Mouse (Mus musculus) R1 (cell line): ENCODE measurements around the gene Greb1.

Experiments
- DNase-seq: peaks from one replicate; pipeline ENCODE4 v3.0.0-alpha.2; 2018; ENCODE audit warnings: low read depth, low spot score

The Greb1 gene

DNA sequence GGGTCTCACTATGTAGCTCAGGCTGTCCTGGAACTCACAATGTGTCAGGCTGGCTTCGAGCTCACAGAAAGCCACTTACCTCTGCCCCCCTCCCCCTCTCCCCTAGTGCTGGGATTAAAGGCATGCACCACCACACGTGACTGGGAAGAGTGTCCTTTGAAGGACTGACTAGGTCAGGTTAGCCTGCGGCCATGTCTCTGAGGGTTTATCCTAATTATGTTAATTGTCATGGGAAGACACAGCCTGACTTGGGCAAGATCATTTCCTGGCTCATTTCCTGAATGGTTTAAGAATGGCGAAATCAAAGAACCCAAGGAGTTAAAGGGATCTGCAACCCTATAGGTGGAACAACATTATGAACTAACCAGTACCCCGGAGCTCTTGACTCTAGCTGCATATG, 105.9 kb downstream of the Greb1 start:
- peak; percentile 36 for DNase-seq

DNA sequence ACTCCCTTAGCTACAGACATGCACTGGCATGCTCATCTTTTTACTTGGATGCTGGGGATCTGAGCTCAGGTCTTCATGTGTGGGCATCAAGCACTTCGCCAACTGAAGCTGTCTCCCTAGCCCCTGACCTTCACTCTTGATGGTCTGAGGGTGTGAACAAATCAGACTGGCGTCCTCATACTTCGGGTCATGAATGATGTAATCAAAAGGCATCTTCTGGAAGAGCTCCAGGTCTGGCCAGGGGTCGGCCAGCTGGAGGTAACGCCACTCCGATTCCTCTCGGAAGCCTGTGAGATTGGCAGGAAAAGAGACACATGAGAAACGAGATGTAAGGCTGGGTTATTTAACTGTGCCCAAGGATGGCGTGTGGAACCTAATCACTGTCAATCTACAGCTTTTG, 110.1 kb downstream of the Greb1 start:
- DNase-seq, result no peak

DNA sequence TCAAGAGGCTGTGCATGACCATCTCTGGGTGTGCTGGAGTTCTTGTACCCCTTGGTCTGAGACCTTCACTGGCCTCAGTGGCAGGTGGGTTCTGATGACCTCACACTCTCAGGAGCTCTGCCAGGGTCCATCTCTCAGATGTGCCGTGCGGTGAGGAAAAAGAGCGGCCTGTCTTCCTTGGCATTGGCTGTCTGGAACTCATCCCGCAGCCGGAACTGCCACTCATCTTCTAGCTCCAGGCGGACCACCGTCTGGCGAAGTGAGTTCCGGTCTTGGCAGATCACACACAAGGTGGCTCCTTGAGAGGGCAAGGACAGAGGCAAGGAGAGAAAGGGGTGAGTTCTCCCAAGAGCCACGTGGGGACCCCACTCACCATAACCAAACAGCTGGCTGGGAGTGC, 128.4 kb downstream of the Greb1 start:
- DNase-seq, result no peak

DNA sequence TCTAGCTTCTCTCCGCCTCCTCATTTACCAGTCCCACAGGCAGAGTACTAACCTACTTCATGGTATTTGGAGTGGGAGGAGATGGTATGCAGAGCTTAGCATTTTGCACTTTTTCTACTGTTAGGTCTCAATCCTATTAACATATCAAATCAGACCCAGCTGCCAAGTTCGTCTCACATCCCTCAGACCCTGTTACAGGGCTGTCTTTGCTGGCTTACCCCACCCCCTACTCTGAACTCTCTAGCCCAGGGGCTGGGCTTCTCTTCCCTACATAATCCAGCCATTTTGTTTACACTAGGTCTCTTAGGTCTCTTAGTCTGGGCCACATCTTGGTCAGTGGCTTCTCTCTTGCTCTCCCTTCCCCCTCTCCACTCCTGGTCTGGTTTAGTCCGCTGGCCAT, 131.5 kb downstream of the Greb1 start:
- peak; percentile 69 for DNase-seq

DNA sequence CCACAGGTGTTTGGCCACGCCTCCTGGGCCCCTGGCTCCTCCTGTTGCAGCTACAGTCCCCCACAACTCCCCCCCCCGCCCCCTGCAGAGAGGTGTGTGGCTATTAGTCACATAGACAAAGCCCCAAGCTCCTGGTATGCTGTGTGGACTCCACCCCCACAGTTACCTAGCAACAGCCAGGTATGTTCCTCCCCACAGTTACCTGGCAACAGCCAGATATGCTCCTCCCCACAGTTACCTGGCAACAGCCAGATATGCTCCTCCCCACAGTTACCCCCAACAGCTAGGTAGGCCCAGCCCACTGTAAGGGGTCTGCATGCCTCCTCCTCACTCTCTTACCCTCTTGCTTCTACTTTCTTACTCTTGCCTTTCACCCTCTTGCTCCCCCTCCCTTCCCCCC, 135.7 kb downstream of the Greb1 start:
- DNase-seq, result peak; percentile 97

GRCm38 (mm10) chr12:16662955-16663585, 137.6 kb downstream of the Greb1 start:
- peak; percentile 20 for DNase-seq

GRCm38 (mm10) chr12:16661936-16662335, 138.8 kb downstream of the Greb1 start:
- DNase-seq, result no peak

DNA sequence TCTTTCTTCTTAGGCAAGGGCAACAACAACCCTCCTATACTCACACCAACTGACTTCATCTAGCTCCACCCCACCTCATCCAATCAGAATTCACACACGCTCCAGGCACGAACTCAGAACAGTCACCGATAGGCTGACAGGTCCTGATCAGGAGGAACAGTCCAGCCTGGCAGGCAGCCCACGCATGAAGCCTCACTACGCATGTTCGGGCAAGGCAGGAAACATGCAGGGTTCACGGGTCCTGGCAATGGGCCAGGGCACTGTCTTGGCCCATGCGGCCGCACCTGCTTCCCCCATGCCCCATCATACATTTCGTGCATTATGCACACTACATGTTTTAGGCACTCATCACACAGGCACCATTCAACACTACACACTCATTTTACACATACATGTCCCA, 139.2 kb downstream of the Greb1 start:
- DNase-seq, result peak; percentile 11

- DNase-seq, result no peak
Observed at GRCm38 (mm10) chr12:16656906-16657875, 143.5 kb downstream of the Greb1 start.

GRCm38 (mm10) chr12:16655604-16656003, 145.1 kb downstream of the Greb1 start:
- DNase-seq, result no peak

GRCm38 (mm10) chr12:16653332-16654093, 147.2 kb downstream of the Greb1 start, which contains the start of gene Ntsr2:
Gene Ntsr2 (plus strand): TSS chr12:16653382.
- peak; percentile 72 for DNase-seq

- no peak for DNase-seq
Observed at GRCm38 (mm10) chr12:16649819-16650218, 150.9 kb downstream of the Greb1 start.

DNA sequence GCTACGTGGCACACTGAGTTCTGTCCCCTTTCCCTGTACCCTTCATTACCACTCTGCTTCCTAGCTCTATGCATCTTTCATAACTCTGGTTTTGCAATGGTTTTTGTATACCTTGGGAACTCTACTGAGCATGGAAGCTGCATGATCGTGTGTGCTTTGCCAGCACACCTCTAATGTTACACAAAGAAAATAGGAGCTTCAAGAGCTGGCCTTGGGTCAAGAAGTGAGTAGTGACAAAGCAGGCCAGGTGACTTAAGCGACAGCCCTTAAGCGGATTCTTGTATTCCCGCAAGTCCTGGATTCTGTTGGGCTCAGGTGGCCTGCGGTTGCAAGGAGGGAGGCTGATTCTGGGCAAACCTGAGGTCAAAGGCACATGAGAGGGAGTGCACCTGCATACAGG, 152.4 kb downstream of the Greb1 start:
- no peak for DNase-seq

GRCm38 (mm10) chr12:16646780-16647409, 153.8 kb downstream of the Greb1 start:
- no peak for DNase-seq

DNA sequence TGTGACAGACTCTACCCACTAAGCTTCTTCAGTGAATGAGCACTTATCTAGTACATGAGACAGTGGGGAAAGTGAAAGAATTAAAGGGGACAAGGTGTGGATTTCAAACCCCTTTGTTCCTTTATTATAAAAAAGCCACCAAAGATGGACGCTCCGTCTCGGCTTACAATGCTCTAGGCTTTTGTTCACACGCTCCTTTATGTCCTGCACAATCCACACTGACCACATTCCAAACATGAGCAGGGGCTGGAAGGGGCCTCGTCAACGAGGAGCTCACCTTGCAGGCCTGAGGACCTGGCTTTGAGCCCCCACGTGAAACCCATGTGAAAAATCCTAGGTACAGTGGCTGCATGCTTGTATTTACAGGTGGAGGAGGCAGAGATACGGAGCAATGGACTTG, 156.0 kb downstream of the Greb1 start:
- DNase-seq, result no peak

DNA sequence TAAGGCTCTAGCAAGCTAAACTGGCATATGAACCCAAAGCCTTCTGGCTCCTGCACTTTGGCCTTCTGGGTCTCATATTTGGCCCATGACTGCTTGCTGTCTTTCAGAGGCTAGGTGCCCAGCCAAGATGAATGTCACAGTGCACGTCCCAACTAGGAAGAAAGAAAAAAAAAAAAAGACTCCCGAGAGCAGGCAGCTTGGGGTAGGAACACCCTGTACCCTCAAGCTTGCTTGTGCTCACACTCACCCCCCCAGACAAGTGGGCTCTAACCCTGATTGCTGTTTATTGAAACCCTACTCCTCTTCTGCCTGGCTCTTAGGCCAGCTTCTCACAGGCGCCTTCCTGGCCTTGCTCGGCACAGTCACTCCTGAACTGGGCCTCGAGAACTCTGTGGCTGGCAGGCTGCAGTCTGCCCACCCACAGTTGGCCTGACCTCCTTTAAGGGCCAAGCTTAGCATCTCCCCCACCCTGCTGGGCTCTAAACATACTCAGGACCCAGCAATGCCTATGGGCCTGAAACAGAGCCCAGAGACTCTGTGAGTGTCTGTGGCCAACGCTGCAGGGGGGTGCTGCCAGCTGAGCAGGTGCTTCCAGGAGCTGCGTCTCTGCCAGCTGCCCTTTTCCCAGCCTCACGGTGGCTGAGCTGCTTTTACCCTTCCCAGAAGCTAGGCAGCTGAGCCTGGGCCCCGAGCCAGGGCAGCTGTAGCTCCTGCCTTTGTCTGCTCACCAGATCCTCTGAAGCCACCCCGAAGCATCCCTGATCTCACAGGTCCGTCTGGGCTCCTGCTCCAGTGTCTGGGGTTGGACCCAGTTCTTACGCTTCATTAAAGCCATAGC, 157.0 kb downstream of the Greb1 start:
- DNase-seq, result no peak

GRCm38 (mm10) chr12:16642000-16642399, 158.7 kb downstream of the Greb1 start:
- peak; percentile 46 for DNase-seq

GRCm38 (mm10) chr12:16640075-16640474, 160.6 kb downstream of the Greb1 start:
- no peak for DNase-seq

DNA sequence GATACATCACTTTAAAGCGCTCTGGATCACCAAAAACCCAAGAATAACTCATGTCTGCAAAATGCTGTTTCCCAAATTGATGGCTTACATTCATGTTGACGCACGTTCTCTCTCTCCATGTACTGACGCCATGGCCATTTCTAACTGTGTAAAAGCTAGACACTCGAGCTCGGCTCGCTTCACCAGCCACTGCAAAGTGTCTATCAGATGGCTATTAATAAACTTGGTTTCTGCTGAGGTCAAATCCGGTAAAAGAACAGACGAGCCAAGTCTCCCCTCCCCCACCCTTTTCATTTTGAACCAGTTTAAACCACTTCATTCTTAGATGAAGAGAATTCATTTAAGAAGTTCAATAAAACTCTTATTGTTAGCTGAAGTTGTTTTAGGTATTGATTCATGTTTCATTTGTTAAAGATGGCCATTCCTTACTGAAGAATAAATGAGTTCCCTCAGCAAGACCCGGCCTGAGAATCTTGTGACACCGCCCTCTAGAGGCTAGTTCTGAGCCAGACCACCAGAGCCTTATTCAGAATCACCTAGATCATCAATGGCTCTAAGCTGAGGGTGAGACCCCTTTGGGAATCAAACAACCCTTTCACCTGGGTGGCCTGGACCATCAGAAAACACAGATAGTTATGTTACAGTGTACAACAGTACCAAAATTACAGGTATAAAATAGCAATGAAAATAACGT, 161.5 kb downstream of the Greb1 start:
- DNase-seq, result peak; percentile 50

- no peak for DNase-seq
Observed at GRCm38 (mm10) chr12:16635816-16636215, 164.9 kb downstream of the Greb1 start.
